Mouse (Mus musculus): Measurements from ENCODE around the gene Acy3. TPM values are rescaled to one million over a fixed set of nuclear protein-coding genes. Genes with fewer than 3 reads are reported as not detected.

Gene Acy3
- polyA plus RNA-seq, 1 experiment from 2014 or later, result 1.4 TPM

DNA sequence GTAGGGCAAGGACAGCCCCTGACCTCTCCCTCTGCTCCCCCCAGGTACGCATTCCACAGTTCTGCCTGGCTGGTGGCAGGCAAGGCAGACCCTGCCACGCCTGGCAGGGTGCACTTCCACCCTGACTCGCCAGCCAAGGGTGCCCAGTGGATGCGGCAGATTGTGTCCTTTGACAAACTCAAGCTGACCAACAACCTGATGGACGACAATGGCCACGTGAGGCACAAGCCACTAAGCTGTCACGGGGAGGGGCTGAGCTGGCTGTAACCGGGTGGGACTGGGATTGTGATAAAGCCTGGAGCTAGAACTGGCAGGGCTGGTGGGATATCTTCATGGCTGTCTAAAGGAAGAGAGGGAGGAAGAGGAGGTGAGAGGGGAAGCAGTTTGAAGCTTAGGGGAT is 10.9 kb downstream of the Acy3 start:
- H3K9ac ChIP-seq, result no peak overlapping the region
- H3K9me3 ChIP-seq, result no peaks in the 10 kb centered on the region
- no peak overlapping the region for H3K27ac ChIP-seq
- no peak overlapping the region for H3K4me3 ChIP-seq (replicated peaks)
- WGBS, result 70% methylated on average over 8 of the region's 8 CpGs
- peaks cover 9% of the 10 kb centered on the region for H3K27me3 ChIP-seq
- no peaks in the 10 kb centered on the region for H3K36me3 ChIP-seq (replicated peaks)
- peaks cover 16% of the 10 kb centered on the region for H3K4me1 ChIP-seq
- no peak overlapping the region for H3K4me2 ChIP-seq
- ATAC-seq (ENCODE audit: low FRiP score), result no peak

DNA sequence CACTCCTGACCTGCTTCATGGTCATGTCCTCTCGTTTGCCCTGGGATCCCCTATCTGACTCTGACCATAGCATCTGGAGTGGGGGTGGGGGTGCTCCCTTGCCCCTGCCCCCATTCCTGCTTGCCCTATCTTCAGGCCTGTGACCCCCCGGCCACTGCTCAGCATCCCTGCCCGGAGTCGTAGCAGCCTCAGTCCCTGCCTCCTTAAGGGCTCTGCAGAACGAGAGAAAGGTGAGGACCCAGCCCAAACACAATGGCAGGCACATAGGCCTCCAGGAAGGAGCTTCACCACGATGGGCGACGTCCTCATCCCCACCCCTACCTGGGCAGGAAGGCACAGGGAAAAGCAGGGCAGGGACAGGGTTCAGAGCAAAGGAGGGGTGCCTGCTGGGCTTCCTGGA is 12.0 kb downstream of the Acy3 start:
- 79% methylated on average over 8 of the region's 8 CpGs for WGBS
- H3K27ac ChIP-seq, result no peak overlapping the region

DNA sequence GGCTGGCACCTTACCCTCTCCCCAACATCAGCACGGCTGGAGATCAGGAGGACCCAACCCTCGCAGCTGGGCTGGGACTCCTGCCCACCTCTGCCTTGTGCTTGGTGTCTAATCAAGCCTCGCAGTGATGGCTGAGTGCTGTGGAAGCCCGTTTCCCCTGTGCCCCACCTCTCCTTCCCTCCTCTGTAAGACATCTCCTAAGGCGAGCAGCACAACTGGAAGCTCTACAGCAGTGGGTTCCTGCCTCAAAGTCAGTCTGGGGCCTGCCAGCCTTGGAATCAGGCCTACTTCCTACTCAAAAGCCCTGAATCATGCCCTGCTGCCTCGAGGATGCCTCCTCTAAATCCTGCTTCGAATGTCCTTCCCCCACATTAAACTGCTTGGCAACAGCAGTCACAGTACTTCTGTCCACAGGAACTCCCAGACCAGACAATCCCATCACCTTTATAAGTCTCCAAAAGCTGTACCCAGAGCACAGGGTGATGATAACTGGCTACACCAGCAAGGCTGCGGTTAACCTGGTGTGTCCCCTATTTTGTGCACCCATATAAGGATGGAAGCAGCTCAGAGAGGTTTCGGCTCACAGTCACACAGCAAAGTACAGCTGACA is 12.9 kb downstream of the Acy3 start:
- Histone ChIP-seq H3K4me3 (replicated peaks) (no peak overlapping the region), H3K4me2 (peak overlapping the region; percentile 89), H3K27ac (no peak overlapping the region), H3K9ac (0 out of 2 replicates have a peak overlapping the region, but pooled peaks have one; percentile 93), H3K9me3 (no peaks in the 10 kb centered on the region), H3K4me1 (peaks cover 16% of the 10 kb centered on the region), H3K36me3 (replicated peaks) (no peaks in the 10 kb centered on the region), H3K27me3 (peaks cover 4% of the 10 kb centered on the region; the same call in 1 of the 2 replicates)
- ATAC-seq (ENCODE audit: low FRiP score), result no peak
- WGBS, result 91% methylated on average over 9 of the region's 9 CpGs

More for the DNA sequence above, 12.0 kb downstream of the Acy3 start:
- Histone ChIP-seq H3K4me2 (no peak overlapping the region), H3K27me3 (peaks cover 4% of the 10 kb centered on the region; the same call in 1 of the 2 replicates), H3K9me3 (no peaks in the 10 kb centered on the region), H3K36me3 (replicated peaks) (no peaks in the 10 kb centered on the region), H3K4me3 (replicated peaks) (no peak overlapping the region), H3K4me1 (peaks cover 16% of the 10 kb centered on the region), H3K9ac (no peak overlapping the region)
- no peak for ATAC-seq (ENCODE audit: low FRiP score)

DNA sequence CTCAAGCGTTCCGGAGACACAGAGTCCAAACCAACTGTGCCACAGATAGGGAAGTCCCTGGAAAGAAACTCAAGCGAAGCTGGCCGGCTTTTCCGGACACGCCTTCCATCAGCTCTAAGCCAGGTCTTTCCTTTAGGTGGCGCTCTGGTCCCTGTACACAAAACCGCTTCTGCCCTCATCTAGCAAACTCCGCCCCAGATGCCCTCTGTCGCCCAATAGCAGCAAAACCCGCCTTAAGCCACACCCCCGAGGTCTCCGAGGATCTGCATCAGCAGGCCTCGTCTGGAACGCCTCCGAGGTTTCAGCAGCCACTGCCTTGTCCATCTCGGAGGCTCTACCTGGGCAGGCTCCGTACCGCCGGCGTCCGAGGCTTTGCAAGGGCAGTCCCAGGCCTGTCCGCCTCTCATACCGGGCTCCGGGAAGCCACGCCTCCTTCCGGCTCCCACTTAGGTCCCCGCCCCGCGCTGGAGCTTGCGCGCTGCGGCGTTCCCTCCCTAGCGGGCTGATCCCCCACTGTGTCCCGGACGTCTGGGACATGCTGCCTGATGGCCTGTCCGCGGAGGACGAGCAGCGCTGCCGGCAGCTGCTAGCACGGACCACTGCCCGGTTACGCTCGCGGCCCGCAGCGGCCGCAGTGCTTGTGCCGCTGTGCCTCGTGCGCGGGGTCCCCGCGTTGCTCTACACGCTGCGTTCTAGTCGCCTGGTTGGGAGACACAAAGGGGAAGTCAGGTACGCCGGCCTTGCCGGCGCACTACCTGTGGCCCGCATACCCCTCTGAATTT is 13.9 kb downstream of the Acy3 start, which contains the start of the genes Nudt8 and Gm49405:
TSS of gene Nudt8 (plus strand) at position 462 of the 782 bp plus-strand sequence.
TSS of gene Gm49405 (plus strand) at position 508 of the 782 bp plus-strand sequence.
- Histone ChIP-seq H3K4me1 (peaks cover 16% of the 10 kb centered on the region), H3K9me3 (no peaks in the 10 kb centered on the region), H3K27me3 (peaks cover 4% of the 10 kb centered on the region; the same call in 1 of the 2 replicates), H3K4me2 (peak within 1 kb of the TSS; percentile 89), H3K27ac (peak within 1 kb of the TSS; percentile 98), H3K9ac (peak within 1 kb of the TSS; percentile 93), H3K4me3 (replicated peaks) (peak within 1 kb of the TSS; percentile 77), H3K36me3 (replicated peaks) (0 out of 2 replicates have a peak, but pooled peaks cover 3% of the 10 kb centered on the region)
- peak; percentile 91 for ATAC-seq (ENCODE audit: low FRiP score)
- under 1% methylated on average over 64 of the region's 64 CpGs for WGBS

DNA sequence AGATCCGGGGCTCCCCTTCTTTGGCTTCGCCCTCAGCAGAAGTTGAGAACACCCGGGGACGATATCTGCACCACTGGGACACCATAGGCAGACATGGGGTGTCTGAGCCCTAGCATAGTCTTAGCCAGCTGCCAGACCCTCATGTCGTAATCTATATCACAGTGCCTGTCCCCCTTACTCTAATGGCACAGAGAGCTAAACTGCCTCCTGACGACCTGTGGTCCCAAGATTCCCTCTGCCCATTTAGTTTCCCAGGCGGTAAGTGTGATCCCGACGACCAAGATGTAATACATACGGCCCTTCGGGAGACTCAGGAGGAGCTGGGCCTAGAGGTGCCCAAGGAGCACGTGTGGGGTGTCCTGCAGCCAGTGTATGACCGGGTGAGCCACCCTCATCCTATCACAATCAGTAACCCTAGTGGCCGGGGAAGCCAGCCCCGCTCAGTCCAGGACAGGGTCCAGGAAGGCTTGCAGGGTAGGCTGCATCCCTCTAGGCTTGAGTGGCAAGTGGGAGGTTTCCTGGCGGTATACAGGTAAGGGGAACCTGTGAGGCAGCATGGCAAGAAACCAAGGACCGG is 14.7 kb downstream of the Acy3 start:
- Histone ChIP-seq H3K4me1 (peaks cover 16% of the 10 kb centered on the region), H3K36me3 (replicated peaks) (peaks cover 8% of the 10 kb centered on the region), H3K27me3 (peaks cover 4% of the 10 kb centered on the region; the same call in 1 of the 2 replicates), H3K4me3 (replicated peaks) (peak overlapping the region; percentile 77), H3K27ac (peak overlapping the region; percentile 98), H3K9me3 (no peaks in the 10 kb centered on the region), H3K9ac (peak overlapping the region; percentile 93), H3K4me2 (peak overlapping the region; percentile 89)
- 16% methylated on average over 17 of the region's 17 CpGs for WGBS
- 0 out of 2 replicates have a peak, but pooled peaks have one; percentile 9 for ATAC-seq (ENCODE audit: low FRiP score)

DNA sequence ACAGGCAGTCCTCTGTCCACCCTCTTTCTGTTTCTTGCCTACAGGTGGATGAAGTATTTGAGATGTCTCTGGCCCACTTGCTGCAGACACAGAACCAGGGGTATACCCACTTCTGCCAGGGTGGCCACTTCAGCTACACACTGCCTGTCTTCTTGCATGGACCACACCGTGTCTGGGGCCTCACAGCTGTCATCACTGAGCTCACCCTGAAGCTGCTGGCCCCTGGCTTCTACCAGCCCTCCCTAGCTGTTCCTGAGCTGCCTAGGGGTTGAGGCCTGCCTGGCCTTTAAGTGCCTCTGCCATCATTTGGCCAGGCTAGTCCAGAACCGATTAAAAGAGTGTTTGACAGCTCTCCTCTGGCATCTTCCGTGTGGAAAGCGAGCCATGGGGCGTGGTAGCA is 15.4 kb downstream of the Acy3 start:
- Histone ChIP-seq H3K9me3 (no peaks in the 10 kb centered on the region), H3K9ac (no peak overlapping the region), H3K4me1 (peaks cover 16% of the 10 kb centered on the region), H3K27ac (no peak overlapping the region), H3K36me3 (replicated peaks) (peaks cover 16% of the 10 kb centered on the region), H3K4me2 (no peak overlapping the region), H3K4me3 (replicated peaks) (no peak overlapping the region; the same call in 1 of the 2 replicates), H3K27me3 (peaks cover 4% of the 10 kb centered on the region; the same call in 1 of the 2 replicates)
- WGBS, result 90% methylated on average over 5 of the region's 5 CpGs
- ATAC-seq (ENCODE audit: low FRiP score), result no peak

DNA sequence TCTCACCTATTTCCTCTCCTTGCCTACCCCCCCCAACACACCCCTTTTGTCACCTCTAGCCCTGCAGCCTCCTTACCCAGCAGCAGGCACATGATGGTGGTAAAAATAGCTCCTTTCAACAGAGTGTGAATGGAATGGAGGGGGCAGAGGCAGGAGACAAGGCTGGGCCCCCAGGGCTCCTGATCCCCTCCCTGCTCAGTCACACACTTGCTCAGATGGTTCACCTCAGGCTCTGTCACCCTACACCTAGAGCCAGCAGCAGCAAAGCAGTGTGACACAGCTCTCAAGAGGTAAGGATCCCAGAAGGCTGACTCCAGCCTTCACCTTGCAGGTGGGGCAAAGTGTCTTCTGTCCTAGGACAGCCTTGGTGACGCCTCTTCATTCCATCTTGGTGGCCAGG is 16.7 kb downstream of the Acy3 start, which contains the start of gene Doc2g:
TSS of gene Doc2g (plus strand) at position 202 of the 400 bp plus-strand sequence.
- Histone ChIP-seq H3K36me3 (replicated peaks) (peaks cover 29% of the 10 kb centered on the region), H3K9me3 (no peaks in the 10 kb centered on the region), H3K4me1 (peaks cover 16% of the 10 kb centered on the region), H3K27me3 (no peaks in the 10 kb centered on the region), H3K4me3 (replicated peaks) (no peak within 1 kb of the TSS), H3K9ac (no peak within 1 kb of the TSS), H3K27ac (no peak within 1 kb of the TSS), H3K4me2 (no peak within 1 kb of the TSS)
- 89% methylated on average over 1 of the region's 1 CpGs for WGBS
- ATAC-seq (ENCODE audit: low FRiP score), result no peak

DNA sequence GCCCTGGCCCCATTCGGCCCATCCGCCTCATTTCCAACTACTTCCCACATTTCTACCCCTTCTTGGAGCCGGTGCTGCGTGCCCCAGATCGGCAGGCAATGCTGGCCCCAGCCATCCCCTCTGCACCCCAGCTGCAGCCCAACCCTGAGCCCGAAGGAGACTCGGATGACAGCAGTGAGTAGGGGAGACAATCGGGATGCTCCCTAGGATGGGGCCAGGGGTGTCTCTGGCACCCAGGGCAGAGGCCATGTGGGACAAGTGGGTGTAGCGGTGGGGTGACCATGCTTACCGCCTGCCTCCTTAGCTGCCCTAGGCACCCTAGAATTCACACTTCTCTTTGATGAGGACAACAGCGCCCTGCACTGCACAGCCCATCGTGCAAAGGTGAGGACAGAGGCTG is 17.3 kb downstream of the Acy3 start:
- ATAC-seq (ENCODE audit: low FRiP score), result no peak
- 83% methylated on average over 12 of the region's 12 CpGs for WGBS
- no peaks in the 10 kb centered on the region for H3K9me3 ChIP-seq
- peaks cover 16% of the 10 kb centered on the region for H3K4me1 ChIP-seq
- no peak overlapping the region for H3K4me3 ChIP-seq (replicated peaks)
- no peaks in the 10 kb centered on the region for H3K27me3 ChIP-seq
- H3K27ac ChIP-seq, result no peak overlapping the region
- H3K4me2 ChIP-seq, result no peak overlapping the region
- H3K36me3 ChIP-seq (replicated peaks), result peaks cover 34% of the 10 kb centered on the region
- H3K9ac ChIP-seq, result no peak overlapping the region

DNA sequence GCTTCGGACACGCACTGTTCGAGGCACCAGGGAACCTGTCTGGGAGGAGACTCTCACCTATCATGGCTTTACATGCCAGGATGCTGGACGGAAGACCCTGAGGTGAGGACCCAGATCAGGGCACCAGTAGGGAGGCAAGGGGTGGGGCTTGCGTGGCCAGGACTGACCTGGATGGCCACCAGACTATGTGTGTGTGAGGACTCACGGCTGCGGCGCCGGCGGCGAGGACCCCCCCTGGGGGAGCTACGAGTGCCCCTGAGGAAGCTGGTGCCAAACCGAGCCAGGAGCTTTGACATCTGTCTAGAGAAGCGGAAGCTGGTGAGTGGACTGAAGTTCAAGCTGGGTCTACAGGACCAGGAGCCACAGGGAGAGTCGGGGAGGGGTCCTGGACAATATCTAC is 18.0 kb downstream of the Acy3 start:
- no peak overlapping the region for H3K27ac ChIP-seq
- H3K27me3 ChIP-seq, result no peaks in the 10 kb centered on the region
- 90% methylated on average over 15 of the region's 15 CpGs for WGBS
- H3K36me3 ChIP-seq (replicated peaks), result peaks cover 41% of the 10 kb centered on the region
- H3K4me3 ChIP-seq (replicated peaks), result no peak overlapping the region
- H3K9ac ChIP-seq, result no peak overlapping the region
- no peak overlapping the region for H3K4me2 ChIP-seq
- no peaks in the 10 kb centered on the region for H3K9me3 ChIP-seq
- H3K4me1 ChIP-seq, result peaks cover 16% of the 10 kb centered on the region
- ATAC-seq (ENCODE audit: low FRiP score), result no peak

DNA sequence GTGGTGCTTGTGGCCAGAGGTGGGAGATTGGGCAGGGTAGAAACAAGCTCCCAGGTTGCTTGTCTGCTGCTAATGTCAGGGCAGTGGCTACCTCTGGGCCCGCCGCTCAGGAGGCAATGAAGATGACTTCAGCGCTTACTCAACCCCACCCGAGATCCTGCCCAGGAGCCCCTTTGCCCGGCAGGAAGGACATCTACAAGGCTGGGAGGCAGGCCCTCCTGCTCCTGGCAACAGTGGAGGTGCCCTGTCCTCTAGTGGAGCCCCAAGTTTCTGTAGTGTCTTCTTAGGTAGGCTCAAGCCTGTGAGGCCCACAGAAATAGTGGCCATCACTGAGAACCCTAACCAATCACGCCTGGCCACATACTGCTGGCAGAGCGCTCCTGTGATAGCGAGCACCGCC is 18.7 kb downstream of the Acy3 start:
- ATAC-seq (ENCODE audit: low FRiP score), result no peak
- Histone ChIP-seq H3K27ac (0 out of 2 replicates have a peak overlapping the region, but pooled peaks have one; percentile 31), H3K36me3 (replicated peaks) (peaks cover 48% of the 10 kb centered on the region), H3K4me3 (replicated peaks) (no peak overlapping the region), H3K9me3 (no peaks in the 10 kb centered on the region), H3K4me1 (peaks cover 11% of the 10 kb centered on the region), H3K4me2 (no peak overlapping the region), H3K9ac (no peak overlapping the region), H3K27me3 (no peaks in the 10 kb centered on the region)
- 89% methylated on average over 9 of the region's 9 CpGs for WGBS

DNA sequence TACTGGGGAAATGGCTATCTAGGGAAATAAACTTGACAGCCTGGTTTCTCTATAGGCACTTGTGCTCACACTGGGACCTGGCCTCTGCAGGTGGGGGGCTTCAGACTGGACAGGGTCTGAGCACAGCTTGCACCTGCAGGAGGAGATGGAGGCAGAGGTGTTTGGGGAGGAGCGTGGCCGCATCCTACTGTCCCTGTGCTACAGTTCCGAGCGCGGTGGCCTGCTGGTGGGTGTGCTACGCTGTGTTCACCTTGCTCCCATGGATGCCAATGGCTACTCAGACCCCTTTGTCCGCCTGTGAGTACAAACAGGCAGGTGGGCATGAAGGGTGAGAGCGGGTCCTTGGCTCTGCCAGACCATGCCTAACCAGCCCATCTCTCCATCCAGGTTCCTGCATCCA is 19.6 kb downstream of the Acy3 start:
- H3K4me3 ChIP-seq (replicated peaks), result no peak overlapping the region
- no peak overlapping the region for H3K9ac ChIP-seq
- H3K27me3 ChIP-seq, result no peaks in the 10 kb centered on the region
- peaks cover 53% of the 10 kb centered on the region for H3K36me3 ChIP-seq (replicated peaks)
- no peak overlapping the region for H3K27ac ChIP-seq
- H3K4me1 ChIP-seq, result peaks cover 10% of the 10 kb centered on the region
- 94% methylated on average over 8 of the region's 8 CpGs for WGBS
- H3K4me2 ChIP-seq, result no peak overlapping the region
- H3K9me3 ChIP-seq, result no peaks in the 10 kb centered on the region
- no peak for ATAC-seq (ENCODE audit: low FRiP score)

DNA sequence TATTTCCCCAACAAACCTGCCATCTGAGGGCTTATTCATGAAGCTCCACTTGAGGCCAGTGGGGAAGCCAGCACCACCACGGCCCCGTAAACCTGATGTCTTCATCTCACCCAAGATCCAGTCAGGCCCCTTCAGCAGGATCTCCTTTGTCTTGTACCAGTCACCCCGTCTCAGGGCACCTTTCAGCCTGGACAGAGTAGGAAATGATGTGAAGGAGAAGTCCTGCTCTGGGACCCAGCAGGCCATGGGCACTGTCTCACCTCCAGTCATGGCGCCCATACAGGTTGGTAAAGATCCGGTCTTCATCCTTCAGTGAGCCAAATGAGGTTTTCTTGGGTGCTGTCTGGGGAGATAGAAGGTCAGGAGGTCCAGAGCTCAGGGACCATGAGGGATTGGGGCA is 24.7 kb downstream of the Acy3 start:
- 96% methylated on average over 5 of the region's 5 CpGs for WGBS
- Histone ChIP-seq H3K27me3 (no peaks in the 10 kb centered on the region), H3K4me1 (peaks cover 13% of the 10 kb centered on the region), H3K4me3 (replicated peaks) (no peak overlapping the region), H3K9me3 (no peaks in the 10 kb centered on the region), H3K27ac (no peak overlapping the region), H3K4me2 (no peak overlapping the region), H3K9ac (no peak overlapping the region), H3K36me3 (replicated peaks) (peaks cover 44% of the 10 kb centered on the region)
- ATAC-seq (ENCODE audit: low FRiP score), result no peak

Measured in forebrain, embryonic 12.5 days (tissue).